Mouse (Mus musculus): ENCODE measurements around the gene Sstr2. TPM values are rescaled to one million over a fixed set of nuclear protein-coding genes. Genes with fewer than 3 reads are reported as not detected.

Gene Sstr2
- polyA plus RNA-seq, 1 experiment from 2014 or later = 0.18 TPM

- H3K4me1 ChIP-seq (ENCODE audit: control insufficient read depth in 2 of 2, insufficient read depth in 2 of 2, low read length in 2 of 2) = peaks cover 3 to 30% of the 10 kb centered on the region in 2 experiments
- H3K27ac ChIP-seq (replicated peaks in 1 of 2; ENCODE audit: control insufficient read depth in 1 of 2, insufficient read depth in 1 of 2, low read depth in 2 of 2, low read length in 2 of 2) = no peak overlapping the region
- H3K9me3 ChIP-seq (ENCODE audit: control insufficient read depth, low read length) = no peaks in the 10 kb centered on the region
- H3K9ac ChIP-seq (ENCODE audit: low read length) = no peak overlapping the region
- H3K4me2 ChIP-seq (ENCODE audit: low read length) = no peak overlapping the region
- H3K4me3 ChIP-seq (ENCODE audit: control insufficient read depth in 1 of 2, insufficient read depth in 1 of 2, low read depth in 1 of 2, low read length in 2 of 2) = no peak overlapping the region
- WGBS = 81% methylated on average over 5 of the region's 5 CpGs
- H3K27me3 ChIP-seq (ENCODE audit: control insufficient read depth, insufficient read depth, low read length) = no peaks in the 10 kb centered on the region
- peaks cover 68% of the 10 kb centered on the region for H3K36me3 ChIP-seq (ENCODE audit: control insufficient read depth, insufficient read depth, low read length)
- no peak for ATAC-seq (ENCODE audit: insufficient number of reproducible peaks, insufficient read depth, low FRiP score, low read depth)
Measured at GRCm38 (mm10) chr11:113668857-113669256, 49.7 kb downstream of the Sstr2 start.

- Histone ChIP-seq H3K27me3 (ENCODE audit: control insufficient read depth, insufficient read depth, low read length) (no peaks in the 10 kb centered on the region), H3K4me1 (ENCODE audit: control insufficient read depth in 2 of 2, insufficient read depth in 2 of 2, low read length in 2 of 2) (peaks cover 5 to 38% of the 10 kb centered on the region in 2 experiments), H3K36me3 (ENCODE audit: control insufficient read depth, insufficient read depth, low read length) (peaks cover 69% of the 10 kb centered on the region), H3K4me2 (ENCODE audit: low read length) (no peak overlapping the region), H3K27ac (replicated peaks in 1 of 2; ENCODE audit: control insufficient read depth in 1 of 2, insufficient read depth in 1 of 2, low read depth in 2 of 2, low read length in 2 of 2) (no peak overlapping the region), H3K4me3 (ENCODE audit: control insufficient read depth in 1 of 2, insufficient read depth in 1 of 2, low read depth in 1 of 2, low read length in 2 of 2) (no peak overlapping the region), H3K9ac (ENCODE audit: low read length) (no peak overlapping the region), H3K9me3 (ENCODE audit: control insufficient read depth, low read length) (no peaks in the 10 kb centered on the region)
- WGBS = 74% methylated on average over 4 of the region's 4 CpGs
- ATAC-seq (ENCODE audit: insufficient number of reproducible peaks, insufficient read depth, low FRiP score, low read depth) = no peak
Measured at GRCm38 (mm10) chr11:113669711-113670110, 50.6 kb downstream of the Sstr2 start.

- Histone ChIP-seq H3K9ac (ENCODE audit: low read length) (peak overlapping the region; percentile 41), H3K27me3 (ENCODE audit: control insufficient read depth, insufficient read depth, low read length) (no peaks in the 10 kb centered on the region), H3K4me2 (ENCODE audit: low read length) (peak overlapping the region; percentile 37), H3K27ac (replicated peaks in 1 of 2; ENCODE audit: control insufficient read depth in 1 of 2, insufficient read depth in 1 of 2, low read depth in 2 of 2, low read length in 2 of 2) (peak overlapping the region; percentile 46 to 72), H3K36me3 (ENCODE audit: control insufficient read depth, insufficient read depth, low read length) (peaks cover 79% of the 10 kb centered on the region), H3K4me3 (ENCODE audit: control insufficient read depth in 1 of 2, insufficient read depth in 1 of 2, low read depth in 1 of 2, low read length in 2 of 2) (no peak overlapping the region), H3K9me3 (ENCODE audit: control insufficient read depth, low read length) (no peaks in the 10 kb centered on the region), H3K4me1 (ENCODE audit: control insufficient read depth in 2 of 2, insufficient read depth in 2 of 2, low read length in 2 of 2) (peaks cover 6 to 28% of the 10 kb centered on the region in 2 experiments)
- WGBS = 44% methylated on average over 4 of the region's 4 CpGs
- ATAC-seq (ENCODE audit: insufficient number of reproducible peaks, insufficient read depth, low FRiP score, low read depth) = no peak
Measured at GRCm38 (mm10) chr11:113673614-113674013, 54.5 kb downstream of the Sstr2 start.

GRCm38 (mm10) chr11:113674595-113674994 is 55.5 kb downstream of the Sstr2 start:
- Histone ChIP-seq H3K4me1 (ENCODE audit: control insufficient read depth in 2 of 2, insufficient read depth in 2 of 2, low read length in 2 of 2) (peaks cover 6 to 25% of the 10 kb centered on the region in 2 experiments), H3K27me3 (ENCODE audit: control insufficient read depth, insufficient read depth, low read length) (no peaks in the 10 kb centered on the region), H3K36me3 (ENCODE audit: control insufficient read depth, insufficient read depth, low read length) (peaks cover 72% of the 10 kb centered on the region), H3K9ac (ENCODE audit: low read length) (no peak overlapping the region), H3K4me3 (ENCODE audit: control insufficient read depth in 1 of 2, insufficient read depth in 1 of 2, low read depth in 1 of 2, low read length in 2 of 2) (no peak overlapping the region), H3K27ac (replicated peaks in 1 of 2; ENCODE audit: control insufficient read depth in 1 of 2, insufficient read depth in 1 of 2, low read depth in 2 of 2, low read length in 2 of 2) (no peak overlapping the region), H3K9me3 (ENCODE audit: control insufficient read depth, low read length) (no peaks in the 10 kb centered on the region), H3K4me2 (ENCODE audit: low read length) (no peak overlapping the region)
- no peak for ATAC-seq (ENCODE audit: insufficient number of reproducible peaks, insufficient read depth, low FRiP score, low read depth)
- WGBS = 87% methylated on average over 5 of the region's 5 CpGs

Other genes with a start within 250 kb of the Sstr2 start
- 17.0 and 20.1 TPM in 2 replicates for gene Cog1, start 29.8 kb downstream of the Sstr2 start, polyA plus RNA-seq (2014; fragmentation: Nextera tagmentation; extraction: Ambion mirVana)
- 13.4 and 13.6 TPM in 2 replicates for gene Slc39a11, start 30.7 kb downstream of the Sstr2 start, polyA plus RNA-seq (2014; fragmentation: Nextera tagmentation; extraction: Ambion mirVana)
- gene Fam104a, start 64.8 kb downstream of the Sstr2 start, polyA plus RNA-seq (2014; fragmentation: Nextera tagmentation; extraction: Ambion mirVana) = 43.0 and 44.8 TPM in 2 replicates
- 15.4 and 20.0 TPM in 2 replicates for gene D11Wsu47e, start 65.1 kb downstream of the Sstr2 start, polyA plus RNA-seq (2014; fragmentation: Nextera tagmentation; extraction: Ambion mirVana)
- 0.18 and 0.19 TPM in 2 replicates for gene Cpsf4l, start 90.7 kb downstream of the Sstr2 start, polyA plus RNA-seq (2014; fragmentation: Nextera tagmentation; extraction: Ambion mirVana)
- 13.3 and 16.8 TPM in 2 replicates for gene Cdc42ep4, start 132.5 kb downstream of the Sstr2 start, polyA plus RNA-seq (2014; fragmentation: Nextera tagmentation; extraction: Ambion mirVana)